Mouse (Mus musculus) lung, embryonic 15.5 days (tissue): ENCODE data around the gene Tll1. TPM values are rescaled to one million over a fixed set of nuclear protein-coding genes. Genes with fewer than 3 reads are reported as not detected.
"Not testable (repeated sequence)": the region's sequence is repeated elsewhere in the genome, so short reads cannot be mapped to it uniquely, and the experiment has no call there.

Source experiments
- ATAC-seq: fragments of 200-750 bp; cut with Nextera tagmentation; 2 replicates; pipeline ENCODE4 v1.8.0; 2017; ENCODE audit warnings: moderate number of reproducible peaks, borderline replicate concordance; ENCODE audit not compliant: low FRiP score, low TSS enrichment; ENCODE audit errors: extremely low read depth
- H3K27ac ChIP-seq: fragments of 300-500 bp; sonication (generic); 2 replicates; pipeline ENCODE4 v1.5.1; 2015; ENCODE audit warnings: moderate library complexity, mild to moderate bottlenecking, inconsistent platforms
- H3K27me3 ChIP-seq: fragments of 300-500 bp; sonication (generic); 2 replicates; pipeline ENCODE4 v1.6.1; 2015; ENCODE audit warnings: inconsistent platforms
- H3K36me3 ChIP-seq: fragments of 300-500 bp; sonication (generic); 2 replicates; pipeline ENCODE4 v1.6.1; 2015; ENCODE audit warnings: inconsistent platforms
- H3K4me1 ChIP-seq: fragments of 300-500 bp; sonication (generic); 2 replicates; pipeline ENCODE4 v1.6.1; 2015; ENCODE audit warnings: inconsistent platforms
- H3K4me2 ChIP-seq: fragments of 300-500 bp; sonication (generic); 2 replicates; pipeline ENCODE4 v1.6.1; 2015; ENCODE audit warnings: inconsistent platforms, mild to moderate bottlenecking, moderate library complexity
- H3K4me3 ChIP-seq: fragments of 300-500 bp; sonication (generic); 2 replicates; pipeline ENCODE4 v1.5.1; 2015; ENCODE audit warnings: mild to moderate bottlenecking, inconsistent platforms
- H3K9ac ChIP-seq: fragments of 300-500 bp; sonication (generic); 2 replicates; pipeline ENCODE4 v1.6.1; 2015; ENCODE audit warnings: inconsistent platforms
- H3K9me3 ChIP-seq: fragments of 300-500 bp; sonication (generic); 2 replicates; pipeline ENCODE4 v1.6.1; 2016; ENCODE audit warnings: inconsistent platforms
- WGBS: fragments of 180-500 bp; shearing (Covaris S2); methylation state at CpG from one replicate; pipeline ENCODE4 v1.1.7; 2015; 5-methylcytosine and 5-hydroxymethylcytosine counted together
- polyA plus RNA-seq: library from polyadenylated mRNA; unstranded; fragments of >200 nt; fragmentation: Nextera tagmentation; extraction: Ambion mirVana; gene quantifications from 2 replicates; pipeline ENCODE4 v1.2.1, GENCODE M21; 2015

Tll1 gene
- polyA plus RNA-seq, 1 experiment from 2014 or later, result 1.5 TPM

- Histone ChIP-seq H3K4me3 (no peak overlapping the region), H3K27ac (no peak overlapping the region), H3K9me3 (no peaks in the 10 kb centered on the region), H3K9ac (no peak overlapping the region), H3K4me1 (no peaks in the 10 kb centered on the region), H3K36me3 (no peaks in the 10 kb centered on the region), H3K27me3 (no peaks in the 10 kb centered on the region), H3K4me2 (no peak overlapping the region)
- 50% methylated on average over 3 of the region's 3 CpGs for whole genome bisulfite sequencing
- no peak for ATAC-seq
These were observed 157.5 kb downstream of the Tll1 start for GRCm38 (mm10) chr8:64048556-64048955.

DNA sequence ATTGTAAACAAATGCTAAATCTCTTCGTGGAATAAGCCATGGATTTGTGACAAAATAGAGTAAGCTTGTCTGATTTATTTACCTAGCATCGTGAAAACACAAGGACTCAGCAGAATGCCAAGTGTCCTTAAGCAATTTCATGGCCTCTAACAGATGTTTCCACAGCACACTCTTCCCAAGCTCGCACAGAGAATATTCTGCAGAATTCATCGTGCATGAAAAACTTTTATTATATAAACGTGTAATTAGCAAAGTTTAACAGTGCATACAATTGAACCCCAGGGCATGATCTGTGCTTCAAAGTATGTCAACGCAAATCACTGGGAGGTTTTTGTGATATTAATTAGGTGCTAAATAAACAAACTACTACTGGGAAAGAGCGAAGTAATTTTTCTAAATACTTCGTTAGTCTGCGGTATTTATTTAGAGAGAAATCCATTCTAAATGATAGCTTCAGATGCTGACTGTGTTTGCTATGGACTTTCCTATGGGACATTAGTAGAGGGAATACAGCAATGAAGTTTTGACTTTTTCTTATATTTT, 158.0 kb downstream of the Tll1 start:
- H3K9me3 ChIP-seq, result no peaks in the 10 kb centered on the region

DNA sequence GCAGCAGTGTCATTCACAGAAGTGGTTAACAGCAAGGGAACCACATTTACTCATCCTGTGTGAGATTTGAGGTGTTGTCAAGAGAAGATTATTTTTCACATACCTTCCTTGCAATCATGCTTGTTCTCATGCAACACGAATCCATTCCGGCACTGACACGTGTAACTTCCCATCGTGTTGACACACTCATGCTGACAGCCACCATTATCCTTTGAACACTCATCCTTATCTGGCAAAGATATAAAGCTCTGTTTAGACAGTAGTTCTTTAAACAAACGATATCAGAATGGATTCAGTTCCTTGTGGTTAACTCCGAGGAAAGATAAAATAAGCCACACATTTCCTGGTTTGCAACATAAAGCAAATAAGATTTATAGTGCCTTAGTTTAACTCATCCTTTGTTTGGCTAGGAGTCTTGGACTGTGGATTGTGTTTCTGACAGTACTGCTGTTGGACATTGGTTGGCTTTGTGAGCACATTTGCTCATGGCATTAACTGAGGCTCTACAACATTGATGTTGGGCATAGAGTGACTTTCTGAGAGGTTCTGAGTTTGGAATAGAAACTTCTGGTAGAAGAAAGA, 164.7 kb downstream of the Tll1 start:
- H3K9me3 ChIP-seq, result no peaks in the 10 kb centered on the region
- H3K27me3 ChIP-seq, result no peaks in the 10 kb centered on the region
- no peaks in the 10 kb centered on the region for H3K4me1 ChIP-seq
- H3K27ac ChIP-seq, result no peak overlapping the region
- ATAC-seq, result no peak
- no peak overlapping the region for H3K9ac ChIP-seq
- 9% methylated on average over 6 of the region's 6 CpGs for WGBS
- no peak overlapping the region for H3K4me3 ChIP-seq
- no peak overlapping the region for H3K4me2 ChIP-seq
- no peaks in the 10 kb centered on the region for H3K36me3 ChIP-seq

More for the DNA sequence above, 158.0 kb downstream of the Tll1 start:
- Histone ChIP-seq H3K9ac (no peak overlapping the region), H3K4me1 (no peaks in the 10 kb centered on the region), H3K4me3 (no peak overlapping the region), H3K27ac (no peak overlapping the region), H3K36me3 (no peaks in the 10 kb centered on the region), H3K27me3 (no peaks in the 10 kb centered on the region), H3K4me2 (no peak overlapping the region)
- ATAC-seq, result no peak
- 30% methylated on average over 9 of the region's 9 CpGs for WGBS

- H3K4me3 ChIP-seq, result no peak overlapping the region
- H3K27me3 ChIP-seq, result no peaks in the 10 kb centered on the region
- no peak overlapping the region for H3K4me2 ChIP-seq
- H3K9me3 ChIP-seq, result no peaks in the 10 kb centered on the region
- no peak overlapping the region for H3K27ac ChIP-seq
- no peak overlapping the region for H3K9ac ChIP-seq
- WGBS, result 82% methylated on average over 4 of the region's 4 CpGs
- H3K36me3 ChIP-seq, result no peaks in the 10 kb centered on the region
- ATAC-seq, result no peak
- H3K4me1 ChIP-seq, result no peaks in the 10 kb centered on the region
These were observed 175.2 kb downstream of the Tll1 start for GRCm38 (mm10) chr8:64030672-64031385.

DNA sequence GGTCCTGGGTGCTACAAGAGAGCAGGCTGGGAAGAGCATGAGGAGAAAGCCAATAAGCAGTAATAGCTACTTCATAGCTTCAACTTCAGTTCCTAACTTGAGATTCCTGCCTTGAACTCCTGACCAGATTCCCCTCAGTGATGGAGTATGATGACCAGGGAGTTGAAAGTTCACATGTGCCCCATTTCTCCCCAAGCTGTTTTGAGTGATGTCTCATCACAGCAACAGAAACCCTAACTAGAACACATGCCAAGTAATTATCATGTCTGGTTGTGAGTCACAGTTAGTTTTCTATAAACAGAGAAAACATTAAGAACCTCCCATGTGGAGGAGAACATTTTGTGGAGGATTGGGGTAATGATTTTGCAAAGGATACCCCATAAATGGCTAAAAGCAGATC, 176.0 kb downstream of the Tll1 start:
- no peaks in the 10 kb centered on the region for H3K36me3 ChIP-seq
- H3K9me3 ChIP-seq, result no peaks in the 10 kb centered on the region
- no peak overlapping the region for H3K4me2 ChIP-seq
- H3K9ac ChIP-seq, result no peak overlapping the region
- H3K4me3 ChIP-seq, result no peak overlapping the region
- no peak overlapping the region for H3K27ac ChIP-seq
- H3K27me3 ChIP-seq, result no peaks in the 10 kb centered on the region
- ATAC-seq, result no peak
- H3K4me1 ChIP-seq, result no peaks in the 10 kb centered on the region

DNA sequence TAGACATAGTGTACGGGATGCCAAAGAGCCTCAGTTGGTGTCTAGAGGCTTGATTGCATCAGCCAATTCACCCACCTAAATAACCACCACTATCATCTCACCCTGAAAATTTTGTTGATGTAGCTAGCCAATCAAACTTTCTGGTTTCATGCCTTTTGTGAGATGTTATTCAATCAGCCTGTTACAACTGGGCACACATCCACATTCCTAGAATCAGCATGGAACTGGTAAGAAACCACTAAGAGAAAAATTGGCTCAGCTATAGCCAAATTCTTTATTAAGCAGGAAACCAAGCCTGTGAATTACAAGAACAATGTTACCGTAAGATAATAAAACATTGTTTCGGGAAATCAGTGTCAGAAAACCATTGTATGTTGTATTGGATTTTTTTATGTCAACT, 176.5 kb downstream of the Tll1 start:
- Histone ChIP-seq H3K4me2 (no peak overlapping the region), H3K4me3 (no peak overlapping the region), H3K4me1 (no peaks in the 10 kb centered on the region), H3K27ac (no peak overlapping the region), H3K36me3 (no peaks in the 10 kb centered on the region), H3K27me3 (no peaks in the 10 kb centered on the region), H3K9ac (no peak overlapping the region), H3K9me3 (no peaks in the 10 kb centered on the region)
- no peak for ATAC-seq
- 85% methylated on average over 3 of the region's 3 CpGs for WGBS

DNA sequence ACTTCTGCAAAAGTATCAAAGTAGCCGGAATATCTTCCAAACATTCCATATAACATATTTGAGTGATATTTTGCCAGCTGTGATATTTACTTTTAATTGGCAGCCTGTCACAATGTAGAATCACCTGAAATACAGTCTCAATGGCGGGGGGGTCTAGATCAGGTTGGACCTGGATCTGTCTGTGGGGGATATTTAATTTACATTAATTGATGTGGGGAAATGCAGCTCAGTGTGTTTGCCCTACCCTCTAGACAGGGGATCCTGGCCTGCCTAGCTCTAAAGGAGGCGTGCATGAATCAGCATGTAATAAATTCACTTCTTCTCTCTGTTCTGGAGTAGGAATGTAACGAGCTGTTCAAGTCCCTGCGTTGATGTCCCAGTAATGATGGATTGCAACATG, 181.7 kb downstream of the Tll1 start:
- WGBS, result 62% methylated on average over 5 of the region's 5 CpGs
- no peaks in the 10 kb centered on the region for H3K36me3 ChIP-seq
- no peak for ATAC-seq

DNA sequence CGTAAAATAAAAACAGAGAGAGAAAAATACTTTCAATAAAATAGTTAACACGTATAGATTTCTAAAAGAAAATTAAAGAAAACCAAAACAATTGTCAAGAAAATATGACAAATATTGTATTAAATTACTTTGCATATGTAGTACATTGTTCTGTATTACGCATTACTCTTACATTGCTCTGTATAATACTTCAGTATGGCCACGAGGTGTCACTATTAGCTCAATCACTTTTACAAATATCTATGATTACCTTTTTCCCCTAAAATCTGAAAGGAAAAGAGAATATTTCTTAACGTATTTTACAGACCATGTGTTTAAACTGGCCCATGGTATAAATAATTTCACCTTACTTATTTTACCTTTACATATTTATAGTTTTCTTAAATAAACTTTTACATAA, 182.5 kb downstream of the Tll1 start:
- Histone ChIP-seq H3K36me3 (no peaks in the 10 kb centered on the region), H3K27me3 (no peaks in the 10 kb centered on the region), H3K9ac (no peak overlapping the region), H3K27ac (no peak overlapping the region), H3K9me3 (no peaks in the 10 kb centered on the region), H3K4me2 (no peak overlapping the region), H3K4me3 (no peak overlapping the region), H3K4me1 (no peaks in the 10 kb centered on the region)
- WGBS, result 22% methylated on average over 5 of the region's 5 CpGs
- ATAC-seq, result no peak

More for the DNA sequence above, 181.7 kb downstream of the Tll1 start:
- Histone ChIP-seq H3K9me3 (no peaks in the 10 kb centered on the region), H3K4me2 (no peak overlapping the region), H3K27ac (no peak overlapping the region), H3K4me1 (no peaks in the 10 kb centered on the region), H3K9ac (no peak overlapping the region), H3K4me3 (no peak overlapping the region), H3K27me3 (no peaks in the 10 kb centered on the region)

GRCm38 (mm10) chr8:64023027-64023426, 183.0 kb downstream of the Tll1 start:
- 94% methylated on average over 2 of the region's 2 CpGs for WGBS
- Histone ChIP-seq H3K9me3 (no peaks in the 10 kb centered on the region), H3K27me3 (no peaks in the 10 kb centered on the region), H3K4me3 (no peak overlapping the region), H3K4me2 (no peak overlapping the region), H3K9ac (no peak overlapping the region), H3K27ac (no peak overlapping the region), H3K4me1 (no peaks in the 10 kb centered on the region), H3K36me3 (no peaks in the 10 kb centered on the region)
- no peak for ATAC-seq

- 39% methylated on average over 9 of the region's 9 CpGs for WGBS
- not testable (repeated sequence) for H3K4me2 ChIP-seq, H3K9ac ChIP-seq, ATAC-seq, H3K36me3 ChIP-seq, H3K4me3 ChIP-seq, H3K9me3 ChIP-seq, H3K27ac ChIP-seq, H3K27me3 ChIP-seq, H3K4me1 ChIP-seq
These were observed 235.3 kb downstream of the Tll1 start for GRCm38 (mm10) chr8:63970612-63971391.
